In genomic region chr6:100563552-100564341, GRCm38 (mm10) we compare ENCODE assay signal across 8 mouse cellular contexts.
A peak's percentile ranks its signal among the peaks of the same experiment; 100 is the strongest.
DNase-seq lines count a peak whose midpoint lies in the region; ATAC-seq lines count a peak whose summit lies in the region.

No protein-coding gene starts in this region.

- H3K4me2 ChIP-seq in hindbrain, embryonic 15.5 days: peak overlapping the region; percentile 99
- peak overlapping the region; percentile 99 for H3K4me2 ChIP-seq in lung, embryonic 16.5 days (ENCODE audit: low read depth, low read length)

- H3K36me3 ChIP-seq in hindbrain, embryonic 15.5 days: no peaks in the 10 kb centered on the region
- no peaks in the 10 kb centered on the region for H3K36me3 ChIP-seq in lung, embryonic 16.5 days (ENCODE audit: control insufficient read depth, insufficient read depth, low read length)

- peak; percentile 91 for ATAC-seq in hindbrain, embryonic 15.5 days (ENCODE audit: low FRiP score, low read depth)
- peak; percentile 88 for ATAC-seq in lung, embryonic 16.5 days (ENCODE audit: low read depth)

- H3K4me3 ChIP-seq in hindbrain, embryonic 15.5 days: peak overlapping the region; percentile 48
- H3K4me3 ChIP-seq in lung, embryonic 16.5 days (ENCODE audit: low read length): peak overlapping the region; percentile 47

- no peaks in the 10 kb centered on the region for H3K9me3 ChIP-seq in hindbrain, embryonic 15.5 days
- H3K9me3 ChIP-seq in lung, embryonic 16.5 days (ENCODE audit: control insufficient read depth, low read length): no peaks in the 10 kb centered on the region

- H3K4me1 ChIP-seq in hindbrain, embryonic 15.5 days (replicated peaks): peaks cover 20% of the 10 kb centered on the region
- peaks cover 13% of the 10 kb centered on the region for H3K4me1 ChIP-seq in lung, embryonic 16.5 days (replicated peaks; ENCODE audit: control insufficient read depth, insufficient read depth, low read length)

- peaks cover 27% of the 10 kb centered on the region for H3K27me3 ChIP-seq in hindbrain, embryonic 15.5 days
- peaks cover 13% of the 10 kb centered on the region for H3K27me3 ChIP-seq in lung, embryonic 16.5 days (ENCODE audit: control insufficient read depth, insufficient read depth, low read depth, low read length)

- H3K9ac ChIP-seq in hindbrain, embryonic 15.5 days: peak overlapping the region; percentile 56
- peak overlapping the region; percentile 53 for H3K9ac ChIP-seq in lung, embryonic 16.5 days (ENCODE audit: low read length)

- 6% methylated on average over 38 of the region's 38 CpGs for WGBS in hindbrain, embryonic 15.5 days
- WGBS in lung, embryonic 16.5 days: 6% methylated on average over 38 of the region's 38 CpGs

- peak; percentile 17 for DNase-seq in NIH3T3 (ENCODE audit: low read depth)
- DNase-seq in cerebellum, postnatal 14 days: peak; percentile 87 to 88
- DNase-seq in frontal cortex, postnatal 36 days (ENCODE audit: low spot score in 2 of 2): peak; percentile 80 to 86
- peak; percentile 83 to 85 for DNase-seq in layer of hippocampus, postnatal 14 days (ENCODE audit: low spot score in 2 of 2)
- DNase-seq in ovary, postnatal 14 days (ENCODE audit: low spot score): peak; percentile 56
- DNase-seq in thymus, postnatal 4 days: peak; percentile 84

- H3K27ac ChIP-seq in hindbrain, embryonic 15.5 days (replicated peaks): peak overlapping the region; percentile 77
- H3K27ac ChIP-seq in lung, embryonic 16.5 days (ENCODE audit: low read length): no peak overlapping the region

Comparison
In these comparisons a context has a peak if more than half of its experiments do, and no peak if none do; other contexts are left out.
1. DNase-seq: peak in every context shown above with its lines; median percentile 88 in cerebellum, postnatal 14 days; 84 in layer of hippocampus, postnatal 14 days; 84 in thymus, postnatal 4 days; 83 in frontal cortex, postnatal 36 days; 56 in ovary, postnatal 14 days; 17 in NIH3T3.